ENCODE assay signal across 18 mouse cellular contexts in the genomic region with DNA sequence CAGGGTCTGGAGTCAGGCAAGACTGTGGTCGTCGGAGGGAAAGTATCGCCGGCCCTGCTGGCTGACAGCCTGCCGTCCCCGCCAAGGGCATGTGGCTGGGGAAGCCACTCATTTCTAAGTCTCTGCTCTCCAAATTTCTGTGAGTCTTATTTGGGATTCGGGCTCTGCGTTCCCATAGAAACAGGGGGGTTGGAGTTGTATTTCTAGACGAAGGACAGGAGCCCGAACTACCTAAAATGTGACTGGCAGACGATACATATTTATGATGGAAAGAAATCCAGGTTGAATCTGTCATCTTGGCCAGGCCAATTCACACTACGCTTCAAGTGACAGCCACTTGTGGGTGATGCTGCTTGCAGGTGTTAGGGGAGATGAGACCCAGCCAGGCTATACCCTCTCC.
"Had no signal": no experiment of that assay in that cellular context is flagged by ENCODE, and none has a peak within 500 bp of the region (broad histone marks: within the 10 kb centered on the region; RNA-seq: fewer than 3 reads in every experiment).

No protein-coding gene starts in this region.

- H3K4me2 ChIP-seq: liver, embryonic 13.5 days; midbrain, embryonic 12.5 days; neural tube, embryonic 12.5 days; neural tube, embryonic 15.5 days had no signal

- DNase-seq: kidney, adult 2 months; kidney, postnatal 25 days; layer of hippocampus, adult 9-11 months; liver, embryonic 13.5 days; lung, adult 2 months; lung, postnatal 14 days; lung, postnatal 4 days; right cerebral cortex, adult 18-20 months; thymus, adult 2 months; thymus, postnatal 14 days; thymus, postnatal 4 days had no signal

- H3K27ac ChIP-seq: kidney, postnatal 0 days; layer of hippocampus, adult 2 months; liver, embryonic 13.5 days; midbrain, embryonic 12.5 days; neural tube, embryonic 12.5 days; neural tube, embryonic 15.5 days; stomach, postnatal 0 days had no signal

- H3K4me3 ChIP-seq: layer of hippocampus, adult 2 months; liver, embryonic 13.5 days; midbrain, embryonic 12.5 days; neural tube, embryonic 12.5 days; neural tube, embryonic 15.5 days had no signal

- H3K9me3 ChIP-seq: liver, embryonic 13.5 days; midbrain, embryonic 12.5 days; neural tube, embryonic 12.5 days; neural tube, embryonic 15.5 days had no signal

- H3K9ac ChIP-seq: liver, embryonic 13.5 days; midbrain, embryonic 12.5 days; neural tube, embryonic 12.5 days; neural tube, embryonic 15.5 days had no signal

- ATAC-seq: intestine, postnatal 0 days had no signal

- H3K4me1 ChIP-seq: liver, embryonic 13.5 days; neural tube, embryonic 12.5 days had no signal

- H3K27me3 ChIP-seq: liver, embryonic 13.5 days; midbrain, embryonic 12.5 days; neural tube, embryonic 12.5 days; neural tube, embryonic 15.5 days had no signal

- H3K36me3 ChIP-seq: midbrain, embryonic 12.5 days; neural tube, embryonic 12.5 days; neural tube, embryonic 15.5 days had no signal
